Mouse (Mus musculus) liver, embryonic 12.5 days (tissue): ENCODE measurements around the gene Plekha6. TPM values are rescaled to one million over a fixed set of nuclear protein-coding genes. Genes with fewer than 3 reads are reported as not detected.
A peak's percentile ranks its signal among the peaks of the same experiment; 100 is the strongest.

ENCODE experiments used
- ATAC-seq: fragments of 200-750 bp; cut with Nextera tagmentation; 2 replicates; pipeline ENCODE4 v1.8.0; 2017; ENCODE audit warnings: moderate number of reproducible peaks, mild to moderate bottlenecking, moderate library complexity
- H3K27ac ChIP-seq: fragments of 300-500 bp; sonication (generic); 2 replicates; pipeline ENCODE4 v1.5.1; 2016; ENCODE audit warnings: mild to moderate bottlenecking
- H3K27me3 ChIP-seq: fragments of 300-500 bp; sonication (generic); replicated peaks from 2 replicates; pipeline ENCODE4 v1.6.1; 2016; ENCODE audit warnings: mild to moderate bottlenecking, moderate library complexity
- H3K36me3 ChIP-seq: fragments of 300-500 bp; sonication (generic); 2 replicates; pipeline ENCODE4 v1.6.1; 2016; ENCODE audit warnings: mild to moderate bottlenecking, moderate library complexity
- H3K4me1 ChIP-seq: fragments of 300-500 bp; sonication (generic); 2 replicates; pipeline ENCODE4 v1.6.1; 2016
- H3K4me2 ChIP-seq: fragments of 300-500 bp; sonication (generic); 2 replicates; pipeline ENCODE4 v1.6.1; 2016; ENCODE audit warnings: mild to moderate bottlenecking, moderate library complexity
- H3K4me3 ChIP-seq: fragments of 300-500 bp; sonication (generic); 2 replicates; pipeline ENCODE4 v1.5.1; 2016; ENCODE audit warnings: mild to moderate bottlenecking, moderate library complexity
- H3K9ac ChIP-seq: fragments of 300-500 bp; sonication (generic); 2 replicates; pipeline ENCODE4 v1.6.1; 2016; ENCODE audit warnings: mild to moderate bottlenecking, moderate library complexity
- H3K9me3 ChIP-seq: fragments of 300-500 bp; sonication (generic); replicated peaks from 2 replicates; pipeline ENCODE4 v1.6.1; 2016; ENCODE audit warnings: mild to moderate bottlenecking, moderate library complexity
- WGBS: fragments of 180-500 bp; shearing (Covaris S2); methylation state at CpG from one replicate; pipeline ENCODE4 v1.1.7; 2016; ENCODE audit not compliant: insufficient replicate concordance; 5-methylcytosine and 5-hydroxymethylcytosine counted together
- polyA plus RNA-seq: library from polyadenylated mRNA; unstranded; fragments of >200 nt; fragmentation: Nextera tagmentation; extraction: Ambion mirVana; gene quantifications from 2 replicates; pipeline ENCODE4 v1.2.1, GENCODE M21; 2016

Plekha6 gene
- polyA plus RNA-seq, 1 experiment from 2014 or later = 2.2 TPM

GRCm38 (mm10) chr1:133224674-133225073, 60.7 kb downstream of the Plekha6 start:
- Histone ChIP-seq H3K36me3 (no peaks in the 10 kb centered on the region), H3K9me3 (no peaks in the 10 kb centered on the region), H3K27ac (no peak overlapping the region), H3K4me3 (no peak overlapping the region), H3K27me3 (peaks cover 89% of the 10 kb centered on the region), H3K4me2 (no peak overlapping the region), H3K4me1 (peaks cover 24% of the 10 kb centered on the region), H3K9ac (no peak overlapping the region)
- ATAC-seq = no peak

- H3K27ac ChIP-seq = no peak overlapping the region
- H3K4me3 ChIP-seq = no peak overlapping the region
- H3K9me3 ChIP-seq = no peaks in the 10 kb centered on the region
- H3K9ac ChIP-seq = no peak overlapping the region
- no peak overlapping the region for H3K4me2 ChIP-seq
- 43% methylated on average over 3 of the region's 3 CpGs for WGBS
- no peaks in the 10 kb centered on the region for H3K36me3 ChIP-seq
- no peak for ATAC-seq
- peaks cover 86% of the 10 kb centered on the region for H3K27me3 ChIP-seq
- peaks cover 24% of the 10 kb centered on the region for H3K4me1 ChIP-seq
Measured at GRCm38 (mm10) chr1:133225137-133225536, 61.1 kb downstream of the Plekha6 start.

- Histone ChIP-seq H3K36me3 (no peaks in the 10 kb centered on the region), H3K27ac (no peak overlapping the region), H3K4me1 (peaks cover 24% of the 10 kb centered on the region), H3K4me3 (no peak overlapping the region), H3K27me3 (peaks cover 81% of the 10 kb centered on the region), H3K4me2 (no peak overlapping the region), H3K9me3 (no peaks in the 10 kb centered on the region), H3K9ac (no peak overlapping the region)
- 68% methylated on average over 2 of the region's 2 CpGs for WGBS
- no peak for ATAC-seq
Measured at GRCm38 (mm10) chr1:133225561-133225960, 61.6 kb downstream of the Plekha6 start.

GRCm38 (mm10) chr1:133225963-133226660, 62.1 kb downstream of the Plekha6 start:
- ATAC-seq = no peak
- WGBS = 33% methylated on average over 9 of the region's 9 CpGs
- H3K27me3 ChIP-seq = peaks cover 76% of the 10 kb centered on the region
- no peak overlapping the region for H3K27ac ChIP-seq
- H3K4me3 ChIP-seq = no peak overlapping the region
- no peaks in the 10 kb centered on the region for H3K9me3 ChIP-seq
- H3K9ac ChIP-seq = no peak overlapping the region
- H3K4me2 ChIP-seq = no peak overlapping the region
- no peaks in the 10 kb centered on the region for H3K36me3 ChIP-seq
- H3K4me1 ChIP-seq = peaks cover 24% of the 10 kb centered on the region

GRCm38 (mm10) chr1:133226928-133227327, 62.9 kb downstream of the Plekha6 start:
- Histone ChIP-seq H3K9ac (no peak overlapping the region), H3K4me1 (peaks cover 24% of the 10 kb centered on the region), H3K4me2 (no peak overlapping the region), H3K27ac (no peak overlapping the region), H3K9me3 (no peaks in the 10 kb centered on the region), H3K27me3 (peaks cover 78% of the 10 kb centered on the region), H3K4me3 (no peak overlapping the region), H3K36me3 (no peaks in the 10 kb centered on the region)
- ATAC-seq = no peak
- 26% methylated on average over 9 of the region's 9 CpGs for WGBS

- Histone ChIP-seq H3K4me3 (no peak overlapping the region), H3K27me3 (peaks cover 79% of the 10 kb centered on the region), H3K4me1 (peaks cover 24% of the 10 kb centered on the region), H3K36me3 (no peaks in the 10 kb centered on the region), H3K9ac (no peak overlapping the region), H3K9me3 (no peaks in the 10 kb centered on the region), H3K27ac (no peak overlapping the region), H3K4me2 (no peak overlapping the region)
- ATAC-seq = no peak
- 29% methylated on average over 2 of the region's 2 CpGs for WGBS
Measured at GRCm38 (mm10) chr1:133227378-133227777, 63.4 kb downstream of the Plekha6 start.

GRCm38 (mm10) chr1:133228809-133229487, 64.9 kb downstream of the Plekha6 start:
- Histone ChIP-seq H3K4me1 (peaks cover 24% of the 10 kb centered on the region), H3K9me3 (no peaks in the 10 kb centered on the region), H3K4me2 (no peak overlapping the region), H3K9ac (no peak overlapping the region), H3K4me3 (no peak overlapping the region), H3K36me3 (no peaks in the 10 kb centered on the region), H3K27ac (no peak overlapping the region), H3K27me3 (peaks cover 77% of the 10 kb centered on the region)
- 25% methylated on average over 9 of the region's 9 CpGs for whole genome bisulfite sequencing
- no peak for ATAC-seq

- Histone ChIP-seq H3K4me2 (no peak overlapping the region), H3K36me3 (no peaks in the 10 kb centered on the region), H3K4me1 (peaks cover 26% of the 10 kb centered on the region), H3K9me3 (no peaks in the 10 kb centered on the region), H3K4me3 (no peak overlapping the region), H3K27ac (no peak overlapping the region), H3K27me3 (peaks cover 61% of the 10 kb centered on the region), H3K9ac (no peak overlapping the region)
- WGBS = 82% methylated on average over 7 of the region's 7 CpGs
- no peak for ATAC-seq
Measured at GRCm38 (mm10) chr1:133231523-133232193, 67.6 kb downstream of the Plekha6 start.

- Histone ChIP-seq H3K27ac (no peak overlapping the region), H3K4me3 (no peak overlapping the region), H3K9me3 (no peaks in the 10 kb centered on the region), H3K4me2 (no peak overlapping the region), H3K9ac (no peak overlapping the region), H3K36me3 (no peaks in the 10 kb centered on the region), H3K27me3 (peaks cover 50% of the 10 kb centered on the region), H3K4me1 (peaks cover 19% of the 10 kb centered on the region)
- WGBS = 69% methylated on average over 5 of the region's 5 CpGs
- no peak for ATAC-seq
Measured at GRCm38 (mm10) chr1:133235909-133236308, 71.9 kb downstream of the Plekha6 start.

- ATAC-seq = peak; percentile 63
- Histone ChIP-seq H3K4me3 (no peak overlapping the region), H3K9ac (no peak overlapping the region), H3K4me1 (peaks cover 19% of the 10 kb centered on the region), H3K36me3 (no peaks in the 10 kb centered on the region), H3K27me3 (peaks cover 44% of the 10 kb centered on the region), H3K4me2 (peak overlapping the region; percentile 32; the same call in 1 of the 2 replicates), H3K9me3 (no peaks in the 10 kb centered on the region), H3K27ac (peak overlapping the region; percentile 48; the same call in 1 of the 2 replicates)
- WGBS = 26% methylated on average over 8 of the region's 8 CpGs
Measured at GRCm38 (mm10) chr1:133236693-133237440, 72.9 kb downstream of the Plekha6 start.

GRCm38 (mm10) chr1:133237670-133238069, 73.7 kb downstream of the Plekha6 start:
- Histone ChIP-seq H3K27me3 (peaks cover 37% of the 10 kb centered on the region), H3K9me3 (no peaks in the 10 kb centered on the region), H3K9ac (no peak overlapping the region), H3K4me1 (peaks cover 19% of the 10 kb centered on the region), H3K36me3 (no peaks in the 10 kb centered on the region), H3K4me3 (no peak overlapping the region), H3K27ac (0 out of 2 replicates have a peak overlapping the region, but pooled peaks have one; percentile 48), H3K4me2 (peak overlapping the region; percentile 32; the same call in 1 of the 2 replicates)
- no peak for ATAC-seq
- WGBS = 15% methylated on average over 11 of the region's 11 CpGs
